Mouse (Mus musculus): ENCODE measurements around the gene Paxx.

The Paxx gene

GRCm38 (mm10) chr2:25408908-25409307 is 52.0 kb downstream of the Paxx start:
- in situ Hi-C loops (cut with MboI, MseI) = no loop called here

All from T-helper 2 cell (primary cell).